Mouse (Mus musculus): ENCODE measurements around the gene Akr1a1. TPM values are rescaled to one million over a fixed set of nuclear protein-coding genes. Genes with fewer than 3 reads are reported as not detected.
"Not testable (repeated sequence)": the region's sequence is repeated elsewhere in the genome, so short reads cannot be mapped to it uniquely, and the experiment has no call there.

Akr1a1 gene
- 580 and 636 TPM in 2 replicates for polyA plus RNA-seq (2015; fragmentation: Nextera tagmentation; extraction: Ambion mirVana)

GRCm38 (mm10) chr4:116650924-116651796 is at the start of gene Akr1a1:
Gene Akr1a1, minus strand, starts transcription at chr4:116651680.
- under 1% methylated on average over 39 of the region's 39 CpGs for WGBS
- Histone ChIP-seq H3K27me3 (replicated peaks) (no peaks in the 10 kb centered on the region), H3K27ac (replicated peaks) (peak within 1 kb of the TSS; percentile 93), H3K36me3 (peaks cover 32% of the 10 kb centered on the region), H3K4me3 (peak within 1 kb of the TSS; percentile 80), H3K9me3 (no peaks in the 10 kb centered on the region), H3K4me2 (peak within 1 kb of the TSS; percentile 90), H3K4me1 (peaks cover 49% of the 10 kb centered on the region), H3K9ac (peak within 1 kb of the TSS; percentile 91)
- peak; percentile 88 for ATAC-seq (ENCODE audit: extremely low read depth, insufficient number of reproducible peaks, low FRiP score, low TSS enrichment)

GRCm38 (mm10) chr4:116700964-116701363 is 49.5 kb upstream of the Akr1a1 start:
- no peak overlapping the region for H3K27ac ChIP-seq (replicated peaks)
- H3K4me2 ChIP-seq, result no peak overlapping the region
- H3K27me3 ChIP-seq (replicated peaks), result no peaks in the 10 kb centered on the region
- H3K9me3 ChIP-seq, result no peaks in the 10 kb centered on the region
- H3K4me3 ChIP-seq, result no peak overlapping the region
- peaks cover 14% of the 10 kb centered on the region for H3K4me1 ChIP-seq
- ATAC-seq (ENCODE audit: extremely low read depth, insufficient number of reproducible peaks, low FRiP score, low TSS enrichment), result no peak
- no peak overlapping the region for H3K9ac ChIP-seq
- peaks cover 83% of the 10 kb centered on the region for H3K36me3 ChIP-seq
- 89% methylated on average over 1 of the region's 1 CpGs for WGBS

- no peaks in the 10 kb centered on the region for H3K9me3 ChIP-seq
- no peak for ATAC-seq (ENCODE audit: extremely low read depth, insufficient number of reproducible peaks, low FRiP score, low TSS enrichment)
- H3K4me2 ChIP-seq, result no peak overlapping the region
- H3K27ac ChIP-seq (replicated peaks), result 0 out of 2 replicates have a peak overlapping the region, but pooled peaks have one; percentile 39
- H3K36me3 ChIP-seq, result peaks cover 92% of the 10 kb centered on the region
- 0 out of 2 replicates have a peak overlapping the region, but pooled peaks have one; percentile 28 for H3K9ac ChIP-seq
- H3K27me3 ChIP-seq (replicated peaks), result no peaks in the 10 kb centered on the region
- H3K4me1 ChIP-seq, result peaks cover 14% of the 10 kb centered on the region
- no peak overlapping the region for H3K4me3 ChIP-seq
- WGBS, result 19% methylated on average over 2 of the region's 2 CpGs
These were observed 47.3 kb upstream of the Akr1a1 start for GRCm38 (mm10) chr4:116698693-116699342.

DNA sequence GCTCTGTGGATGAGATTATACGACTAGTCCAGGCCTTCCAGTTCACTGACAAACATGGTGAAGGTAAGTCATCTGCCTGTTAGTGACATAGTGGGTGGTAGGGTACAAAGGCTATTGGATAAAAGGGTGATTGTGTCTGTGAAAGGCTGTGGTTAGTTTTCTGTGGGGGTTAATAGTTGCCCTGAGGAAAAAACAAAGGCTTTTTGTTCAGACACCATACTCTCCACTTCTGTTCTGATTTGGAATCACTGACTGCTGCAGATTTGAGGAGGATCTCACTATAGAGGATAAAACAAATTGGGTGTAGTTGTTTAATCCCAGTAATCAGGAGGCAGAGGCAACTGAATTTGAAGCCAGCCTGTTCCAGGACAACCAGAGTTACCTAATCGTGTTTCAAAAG is 42.3 kb upstream of the Akr1a1 start:
- H3K4me2 ChIP-seq, result no peak overlapping the region
- peaks cover 13% of the 10 kb centered on the region for H3K4me1 ChIP-seq
- no peak overlapping the region for H3K9ac ChIP-seq
- 84% methylated on average over 2 of the region's 2 CpGs for WGBS
- H3K27ac ChIP-seq (replicated peaks), result no peak overlapping the region
- H3K27me3 ChIP-seq (replicated peaks), result no peaks in the 10 kb centered on the region
- ATAC-seq (ENCODE audit: extremely low read depth, insufficient number of reproducible peaks, low FRiP score, low TSS enrichment), result no peak
- no peaks in the 10 kb centered on the region for H3K9me3 ChIP-seq
- H3K4me3 ChIP-seq, result no peak overlapping the region
- H3K36me3 ChIP-seq, result peaks cover 98% of the 10 kb centered on the region

- H3K36me3 ChIP-seq, result peaks cover 98% of the 10 kb centered on the region
- H3K9me3 ChIP-seq, result no peaks in the 10 kb centered on the region
- no peaks in the 10 kb centered on the region for H3K27me3 ChIP-seq (replicated peaks)
- no peak overlapping the region for H3K4me2 ChIP-seq
- WGBS, result 84% methylated on average over 2 of the region's 2 CpGs
- H3K9ac ChIP-seq, result no peak overlapping the region
- H3K4me3 ChIP-seq, result no peak overlapping the region
- H3K4me1 ChIP-seq, result peaks cover 16% of the 10 kb centered on the region
- H3K27ac ChIP-seq (replicated peaks), result no peak overlapping the region
- no peak for ATAC-seq (ENCODE audit: extremely low read depth, insufficient number of reproducible peaks, low FRiP score, low TSS enrichment)
These were observed 40.7 kb upstream of the Akr1a1 start for GRCm38 (mm10) chr4:116692146-116692545.

DNA sequence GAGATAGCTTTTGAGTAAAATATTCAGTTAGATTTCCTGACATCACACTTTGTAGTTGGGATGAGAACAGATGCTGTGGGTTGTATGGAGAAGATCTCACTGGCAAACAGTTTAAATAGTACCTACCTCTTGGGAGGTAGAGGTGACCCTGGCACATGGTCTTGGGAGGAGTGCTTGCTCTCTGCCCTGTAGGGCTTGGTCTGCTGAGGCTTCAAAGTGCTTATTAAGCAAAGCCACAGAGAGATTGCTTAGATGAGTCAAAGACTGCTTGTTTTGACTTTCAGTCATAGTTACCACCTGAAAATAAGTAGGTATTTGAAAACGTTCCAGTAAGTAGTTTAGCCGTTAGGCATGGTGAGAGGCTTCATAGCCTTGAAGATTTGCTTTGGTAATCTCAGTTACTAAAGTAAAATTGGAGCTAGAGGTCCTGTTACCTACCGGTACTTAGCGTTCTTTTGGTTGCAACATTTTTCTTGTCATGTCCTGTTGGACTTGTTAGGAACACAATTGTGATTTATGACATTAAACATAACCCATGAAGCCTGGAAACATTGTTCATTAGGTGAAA is 37.9 kb upstream of the Akr1a1 start:
- Histone ChIP-seq H3K9me3 (no peaks in the 10 kb centered on the region), H3K27me3 (replicated peaks) (no peaks in the 10 kb centered on the region), H3K27ac (replicated peaks) (no peak overlapping the region), H3K4me1 (peaks cover 31% of the 10 kb centered on the region), H3K4me2 (no peak overlapping the region), H3K36me3 (peaks cover 72% of the 10 kb centered on the region), H3K9ac (0 out of 2 replicates have a peak overlapping the region, but pooled peaks have one; percentile 11), H3K4me3 (no peak overlapping the region)
- WGBS, result 90% methylated on average over 4 of the region's 4 CpGs
- ATAC-seq (ENCODE audit: extremely low read depth, insufficient number of reproducible peaks, low FRiP score, low TSS enrichment), result no peak

GRCm38 (mm10) chr4:116687041-116687440 is 35.6 kb upstream of the Akr1a1 start:
- Histone ChIP-seq H3K27me3 (replicated peaks) (no peaks in the 10 kb centered on the region), H3K9ac (peak overlapping the region; percentile 93), H3K4me1 (peaks cover 31% of the 10 kb centered on the region), H3K27ac (replicated peaks) (peak overlapping the region; percentile 25; the same call in 1 of the 2 replicates), H3K9me3 (no peaks in the 10 kb centered on the region), H3K36me3 (peaks cover 49% of the 10 kb centered on the region), H3K4me3 (peak overlapping the region; percentile 84), H3K4me2 (peak overlapping the region; percentile 91)
- no peak for ATAC-seq (ENCODE audit: extremely low read depth, insufficient number of reproducible peaks, low FRiP score, low TSS enrichment)
- WGBS, result 41% methylated on average over 1 of the region's 1 CpGs

- H3K9ac ChIP-seq, result peak within 1 kb of the TSS; percentile 93
- H3K36me3 ChIP-seq, result peaks cover 34% of the 10 kb centered on the region
- H3K4me3 ChIP-seq, result peak within 1 kb of the TSS; percentile 84
- peak within 1 kb of the TSS; percentile 99 for H3K27ac ChIP-seq (replicated peaks)
- under 1% methylated on average over 56 of the region's 56 CpGs for WGBS
- no peaks in the 10 kb centered on the region for H3K27me3 ChIP-seq (replicated peaks)
- peak; percentile 90 for ATAC-seq (ENCODE audit: extremely low read depth, insufficient number of reproducible peaks, low FRiP score, low TSS enrichment)
- peaks cover 31% of the 10 kb centered on the region for H3K4me1 ChIP-seq
- peak within 1 kb of the TSS; percentile 91 for H3K4me2 ChIP-seq
- H3K9me3 ChIP-seq, result no peaks in the 10 kb centered on the region
These were observed 34.1 kb upstream of the Akr1a1 start, which contains the start of gene Prdx1 for GRCm38 (mm10) chr4:116685402-116686061. Gene Prdx1, plus strand, starts transcription at chr4:116685544.

DNA sequence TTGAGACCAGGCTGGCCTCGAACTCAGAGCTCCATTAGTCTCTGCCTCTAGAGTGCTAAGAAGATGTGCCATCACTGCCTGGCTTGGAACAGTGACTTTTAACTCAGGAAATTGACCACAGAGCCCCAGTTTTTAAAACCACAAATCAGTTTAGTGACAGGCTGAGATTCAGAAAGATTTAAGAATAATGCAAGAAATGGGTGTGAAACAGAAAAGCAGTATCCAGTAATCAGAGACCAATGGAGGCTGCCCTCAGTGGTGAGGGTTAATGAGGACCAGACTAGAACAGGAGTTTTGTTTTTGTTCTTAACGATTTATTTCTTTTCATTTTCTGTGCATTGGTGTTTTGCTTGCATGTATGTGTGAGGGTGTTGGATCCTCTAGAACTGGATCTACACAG is 33.2 kb upstream of the Akr1a1 start:
- H3K4me3 ChIP-seq, result no peak overlapping the region
- H3K4me1 ChIP-seq, result peaks cover 31% of the 10 kb centered on the region
- peak overlapping the region; percentile 91 for H3K4me2 ChIP-seq
- no peaks in the 10 kb centered on the region for H3K9me3 ChIP-seq
- ATAC-seq (ENCODE audit: extremely low read depth, insufficient number of reproducible peaks, low FRiP score, low TSS enrichment), result no peak
- H3K36me3 ChIP-seq, result peaks cover 25% of the 10 kb centered on the region
- 69% methylated on average over 2 of the region's 2 CpGs for WGBS
- H3K27me3 ChIP-seq (replicated peaks), result no peaks in the 10 kb centered on the region
- peak overlapping the region; percentile 93; the same call in 1 of the 2 replicates for H3K9ac ChIP-seq
- peak overlapping the region; percentile 99 for H3K27ac ChIP-seq (replicated peaks)

DNA sequence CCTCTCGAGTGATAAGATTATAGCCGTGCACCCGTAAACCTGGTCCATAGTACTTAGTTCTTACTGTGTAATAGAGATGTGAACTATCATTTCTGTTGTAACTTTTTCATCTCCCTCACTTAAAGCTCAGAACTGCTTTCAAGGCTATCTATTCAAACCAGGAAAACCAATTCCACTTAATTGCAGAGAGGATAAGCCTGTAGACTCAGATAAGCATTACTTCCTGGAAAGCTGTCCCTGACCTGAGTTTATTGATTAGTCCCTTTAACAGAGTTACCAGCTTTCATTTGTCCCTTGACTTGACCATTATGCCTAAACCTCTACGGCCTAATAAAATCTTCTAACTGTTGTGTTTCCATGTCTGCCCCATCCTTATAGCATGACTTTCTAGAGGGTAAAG is 32.5 kb upstream of the Akr1a1 start:
- H3K9me3 ChIP-seq, result no peaks in the 10 kb centered on the region
- H3K36me3 ChIP-seq, result peaks cover 18% of the 10 kb centered on the region
- H3K4me2 ChIP-seq, result no peak overlapping the region
- no peak overlapping the region for H3K27ac ChIP-seq (replicated peaks)
- H3K9ac ChIP-seq, result no peak overlapping the region
- WGBS, result 55% methylated on average over 4 of the region's 4 CpGs
- H3K4me1 ChIP-seq, result peaks cover 30% of the 10 kb centered on the region
- H3K4me3 ChIP-seq, result no peak overlapping the region
- ATAC-seq (ENCODE audit: extremely low read depth, insufficient number of reproducible peaks, low FRiP score, low TSS enrichment), result no peak
- H3K27me3 ChIP-seq (replicated peaks), result no peaks in the 10 kb centered on the region

DNA sequence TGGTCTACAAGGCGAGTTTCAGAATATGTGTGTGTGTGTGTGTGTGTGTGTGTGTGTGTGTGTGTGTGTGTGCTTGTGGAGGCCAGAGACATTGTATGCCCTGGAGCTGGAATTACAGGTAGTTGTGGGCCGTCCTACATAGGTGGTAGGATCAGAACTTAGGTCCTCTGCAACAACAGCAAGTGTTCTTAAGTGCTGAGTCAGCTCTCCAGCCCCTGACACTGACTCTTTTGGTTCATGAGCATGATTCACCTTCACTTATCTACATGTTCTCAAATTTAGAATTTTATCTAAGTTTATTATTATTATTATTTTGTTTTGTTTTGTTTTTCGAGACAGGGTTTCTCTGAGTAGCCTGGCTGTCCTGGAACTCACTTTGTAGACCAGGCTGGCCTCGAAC is 29.0 kb upstream of the Akr1a1 start:
- H3K4me1 ChIP-seq; H3K4me2 ChIP-seq; H3K27ac ChIP-seq (replicated peaks); ATAC-seq (ENCODE audit: extremely low read depth, insufficient number of reproducible peaks, low FRiP score, low TSS enrichment); H3K9ac ChIP-seq; H3K36me3 ChIP-seq; H3K4me3 ChIP-seq; H3K27me3 ChIP-seq (replicated peaks); H3K9me3 ChIP-seq: not testable (repeated sequence)
- 88% methylated on average over 4 of the region's 4 CpGs for WGBS
